Mouse (Mus musculus) ES-E14 (cell line): ENCODE measurements around the gene Gmppb.

Experiments
- CHD2 ChIP-seq: IDR thresholded peaks from 2 replicates; pipeline ENCODE4 v1.6.1; 2014; ENCODE audit warnings: mild to moderate bottlenecking, low read depth, low read length, inconsistent platforms
- HCFC1 ChIP-seq: IDR thresholded peaks from 2 replicates; pipeline ENCODE4 v1.6.1; 2012; ENCODE audit warnings: low read length, inconsistent platforms, borderline replicate concordance; ENCODE audit not compliant: insufficient read depth
- MAFK ChIP-seq: IDR thresholded peaks from 2 replicates; pipeline ENCODE4 v1.6.1; 2014; ENCODE audit warnings: mild to moderate bottlenecking, low read depth, low read length, inconsistent platforms; ENCODE audit not compliant: insufficient read depth
- ZC3H11A ChIP-seq: IDR thresholded peaks from 2 replicates; pipeline ENCODE4 v1.6.1; 2012; ENCODE audit warnings: low read depth, mild to moderate bottlenecking, inconsistent platforms, low read length, borderline replicate concordance
- ZNF384 ChIP-seq: IDR thresholded peaks from 2 replicates; pipeline ENCODE4 v1.6.1; 2012; ENCODE audit warnings: low read depth, low read length, inconsistent platforms

- no peak for TF ChIP-seq MAFK
- TF ChIP-seq CHD2 = no peak
- TF ChIP-seq ZC3H11A = no peak
- TF ChIP-seq ZNF384 = no peak
- no peak for TF ChIP-seq HCFC1
Measured at GRCm38 (mm10) chr9:108069007-108069406, 20.0 kb downstream of the Gmppb start.
